Mouse (Mus musculus): ENCODE results near the gene Olfr1321.

Gene Olfr1321

DNA sequence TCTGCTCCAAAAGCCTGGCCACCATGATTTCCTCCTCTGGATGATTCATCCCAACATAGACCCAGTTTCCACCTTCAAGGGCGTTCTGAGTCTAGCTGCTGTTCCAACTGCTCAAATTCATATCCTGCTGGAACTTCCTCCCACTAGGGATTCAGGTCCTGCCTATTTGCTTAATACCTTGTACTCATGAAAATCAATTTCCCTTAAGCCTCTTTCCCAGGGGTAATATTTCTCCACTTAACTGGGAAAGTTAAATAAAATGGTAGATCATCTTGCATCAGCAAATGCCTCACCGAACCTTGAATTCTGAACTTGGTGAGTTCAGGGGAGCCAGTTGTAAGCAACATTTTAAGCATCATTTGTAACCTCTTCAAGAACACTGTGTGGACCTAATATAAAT is at the start of gene Olfr1321:
Olfr1321 (minus strand) TSS at position 101 of the 400 bp plus-strand sequence.
- no peak for DNase-seq (ENCODE audit: low spot score)

GRCm38 (mm10) chrX:49770828-49771227 is 36.0 kb upstream of the Olfr1321 start:
- no peak for DNase-seq (ENCODE audit: low spot score)

- DNase-seq (ENCODE audit: low spot score): no peak
Observed at GRCm38 (mm10) chrX:49745192-49745591, 10.3 kb upstream of the Olfr1321 start.

Data from T-cell, adult 2 months (primary cell).